Comparison of ENCODE assay signal across 9 mouse cellular contexts in genomic region chr5:134063362-134064064, GRCm38 (mm10). TPM values are rescaled to one million over a fixed set of nuclear protein-coding genes. Genes with fewer than 3 reads are reported as not detected.
A peak's percentile ranks its signal among the peaks of the same experiment; 100 is the strongest.
DNase-seq lines count a peak whose midpoint lies in the region; ATAC-seq and TF ChIP-seq lines count a peak whose summit lies in the region.
"Had no signal": no experiment of that assay in that cellular context is flagged by ENCODE, and none has a peak within 500 bp of the region (broad histone marks: within the 10 kb centered on the region; RNA-seq: fewer than 3 reads in every experiment).

No protein-coding gene starts in this region.

- H3K36me3 ChIP-seq in heart, embryonic 10.5 days = no peaks in the 10 kb centered on the region
- no peaks in the 10 kb centered on the region for H3K36me3 ChIP-seq in liver, embryonic 13.5 days

- no peaks in the 10 kb centered on the region for H3K9me3 ChIP-seq in heart, embryonic 10.5 days
- H3K9me3 ChIP-seq in liver, embryonic 13.5 days (replicated peaks) = no peaks in the 10 kb centered on the region

- H3K9ac ChIP-seq in liver, embryonic 13.5 days = no peak overlapping the region

- H3K27ac ChIP-seq in embryonic fibroblast, embryonic 13.5 days (ENCODE audit: insufficient read depth, low read length) = no peak overlapping the region
- H3K27ac ChIP-seq in heart, embryonic 10.5 days = no peak overlapping the region
- no peak overlapping the region for H3K27ac ChIP-seq in liver, embryonic 13.5 days

- peak; percentile 29 to 31 for DNase-seq in CD8-positive naive resting alpha-beta T cell, adult 2 months (ENCODE audit: low read depth in 2 of 2, low spot score in 2 of 2)
- DNase-seq in brain, adult 2 months (ENCODE audit: low read depth, low spot score) = peak; percentile 93
- DNase-seq in heart, embryonic 10.5 days (ENCODE audit: low spot score) = peak; percentile 84
- DNase-seq in kidney, postnatal 14 days = peak; percentile 85
- DNase-seq in liver, embryonic 13.5 days = peak; percentile 18
- DNase-seq in ovary, postnatal 10 days (ENCODE audit: low spot score) = peak; percentile 75
- DNase-seq in thymus, postnatal 14 days = peak; percentile 53

- ATAC-seq in liver, embryonic 13.5 days (ENCODE audit: low read depth) = no peak

- H3K4me2 ChIP-seq in liver, embryonic 13.5 days = no peak overlapping the region

- TF ChIP-seq CTCF in embryonic fibroblast, embryonic 13.5 days (IDR thresholded peaks at IDR 0.05; ENCODE audit: borderline replicate concordance, insufficient read depth, low read length) = peak; percentile 43; the same call in 1 of the 2 replicates

- peaks cover 25% of the 10 kb centered on the region for H3K27me3 ChIP-seq in heart, embryonic 10.5 days (ENCODE audit: insufficient read depth, poor library complexity, severe bottlenecking)
- no peaks in the 10 kb centered on the region for H3K27me3 ChIP-seq in liver, embryonic 13.5 days

- peaks cover 3% of the 10 kb centered on the region; the same call in 1 of the 2 replicates for H3K4me1 ChIP-seq in embryonic fibroblast, embryonic 13.5 days (ENCODE audit: control insufficient read depth, insufficient read depth, low read length)
- H3K4me1 ChIP-seq in heart, embryonic 10.5 days = peaks cover 11% of the 10 kb centered on the region
- H3K4me1 ChIP-seq in liver, embryonic 13.5 days (replicated peaks) = no peaks in the 10 kb centered on the region

- H3K4me3 ChIP-seq in embryonic fibroblast, embryonic 13.5 days (ENCODE audit: insufficient read depth, low read length) = no peak overlapping the region
- H3K4me3 ChIP-seq in heart, embryonic 10.5 days = no peak overlapping the region
- H3K4me3 ChIP-seq in liver, embryonic 13.5 days (replicated peaks) = no peak overlapping the region
- H3K4me3 ChIP-seq: erythroblast, embryonic 14.5 days had no signal

- 42% methylated on average over 15 of the region's 15 CpGs for WGBS in heart, embryonic 10.5 days
- 35% methylated on average over 15 of the region's 15 CpGs for WGBS in liver, embryonic 13.5 days (ENCODE audit: insufficient replicate concordance)

- TF ChIP-seq POLR2A in embryonic fibroblast, embryonic 13.5 days (IDR thresholded peaks at IDR 0.05; ENCODE audit: low read depth, low read length) = no peak

RNA-seq across cellular contexts. Expression of gene Castor2, which starts 36.0 kb away (rescaled TPM):
- polyA plus RNA-seq in embryonic fibroblast, embryonic 13.5 days (2011; ENCODE audit: insufficient read length, low read depth, missing spikeins) = 12.3 and 14.0 TPM in 2 replicates
- 5.1 and 5.8 TPM in 2 replicates for polyA plus RNA-seq in heart, embryonic 10.5 days (2016; fragmentation: Nextera tagmentation; extraction: Ambion mirVana)
- polyA plus RNA-seq in liver, embryonic 13.5 days (2015; fragmentation: Nextera tagmentation; extraction: Ambion mirVana) = 0.54 and 0.65 TPM in 2 replicates

Comparison
In these comparisons a context has a peak if more than half of its experiments do, and no peak if none do; other contexts are left out.
1. DNase-seq: peak in every context shown above with its lines; median percentile 93 in brain, adult 2 months; 85 in kidney, postnatal 14 days; 84 in heart, embryonic 10.5 days; 75 in ovary, postnatal 10 days; 53 in thymus, postnatal 14 days; 30 in CD8-positive naive resting alpha-beta T cell, adult 2 months; 18 in liver, embryonic 13.5 days.